Mouse (Mus musculus): ENCODE data around the gene Pfpl. TPM values are rescaled to one million over a fixed set of nuclear protein-coding genes. Genes with fewer than 3 reads are reported as not detected.

Pfpl gene
- polyA plus RNA-seq, 1 experiment from 2014 or later: not detected

DNA sequence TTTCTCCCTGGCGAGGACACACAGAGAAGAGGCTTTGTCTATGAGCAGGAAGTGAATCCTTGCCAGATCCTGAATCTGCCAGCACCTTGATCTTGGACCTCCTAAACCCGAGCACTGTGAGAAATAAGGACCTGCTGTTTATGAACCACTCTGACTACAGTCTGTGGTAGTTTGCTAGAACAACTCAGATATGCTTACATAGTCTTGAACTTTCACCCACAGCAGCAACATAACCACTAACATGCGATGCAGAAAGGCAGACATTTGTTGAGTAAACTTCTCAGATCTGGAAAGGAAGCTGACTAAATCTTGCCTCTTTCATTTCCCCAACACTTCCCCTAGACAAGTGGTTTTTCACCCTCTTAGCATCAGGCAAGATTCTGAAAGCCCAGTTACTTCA is 44.2 kb downstream of the Pfpl start:
- Histone ChIP-seq H3K4me1 (ENCODE audit: control insufficient read depth, insufficient read depth, low read length) (peaks cover 2% of the 10 kb centered on the region; the same call in 1 of the 2 replicates), H3K4me2 (ENCODE audit: low read length) (no peak overlapping the region), H3K36me3 (ENCODE audit: control insufficient read depth, insufficient read depth, low read length) (peaks cover 60% of the 10 kb centered on the region), H3K9ac (ENCODE audit: low read length) (no peak overlapping the region), H3K4me3 (ENCODE audit: low read depth, low read length) (no peak overlapping the region), H3K27me3 (replicated peaks; ENCODE audit: control insufficient read depth, insufficient read depth, low read length) (no peaks in the 10 kb centered on the region), H3K27ac (ENCODE audit: low read depth, low read length) (no peak overlapping the region), H3K9me3 (replicated peaks; ENCODE audit: control insufficient read depth, low read length) (no peaks in the 10 kb centered on the region)
- DNase-seq (ENCODE audit: low spot score) (no peak), ATAC-seq (no peak)
- WGBS: 78% methylated on average over 3 of the region's 3 CpGs

GRCm38 (mm10) chr19:12472381-12472976 is 44.8 kb downstream of the Pfpl start:
- Histone ChIP-seq H3K4me1 (ENCODE audit: control insufficient read depth, insufficient read depth, low read length) (peaks cover 2% of the 10 kb centered on the region; the same call in 1 of the 2 replicates), H3K4me3 (ENCODE audit: low read depth, low read length) (no peak overlapping the region), H3K27me3 (replicated peaks; ENCODE audit: control insufficient read depth, insufficient read depth, low read length) (no peaks in the 10 kb centered on the region), H3K36me3 (ENCODE audit: control insufficient read depth, insufficient read depth, low read length) (peaks cover 66% of the 10 kb centered on the region), H3K9me3 (replicated peaks; ENCODE audit: control insufficient read depth, low read length) (no peaks in the 10 kb centered on the region), H3K27ac (ENCODE audit: low read depth, low read length) (no peak overlapping the region), H3K4me2 (ENCODE audit: low read length) (no peak overlapping the region), H3K9ac (ENCODE audit: low read length) (no peak overlapping the region)
- WGBS: 86% methylated on average over 5 of the region's 5 CpGs
- DNase-seq (ENCODE audit: low spot score): no peak
- no peak for ATAC-seq

DNA sequence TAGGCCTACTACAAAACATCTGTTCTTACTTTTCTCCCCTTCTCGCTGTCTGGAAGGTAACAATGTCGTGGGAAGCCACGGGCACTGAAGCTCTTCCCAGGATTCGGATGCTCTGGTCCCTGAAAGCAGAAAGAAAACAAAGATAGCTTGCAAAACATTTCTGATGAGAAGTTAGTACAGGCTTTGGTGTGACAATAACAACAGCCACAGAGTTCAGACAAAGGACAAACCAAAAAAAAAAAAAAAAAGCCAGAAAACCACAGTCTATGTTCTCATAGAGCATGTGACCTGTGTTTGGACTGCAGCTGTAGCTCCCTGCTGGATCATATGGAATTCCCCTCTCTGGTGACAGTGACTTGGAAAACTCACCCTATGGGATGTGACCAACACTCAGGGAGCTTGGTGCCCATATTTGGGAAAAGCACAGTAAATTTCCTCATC is 45.5 kb downstream of the Pfpl start:
- ATAC-seq: no peak

DNA sequence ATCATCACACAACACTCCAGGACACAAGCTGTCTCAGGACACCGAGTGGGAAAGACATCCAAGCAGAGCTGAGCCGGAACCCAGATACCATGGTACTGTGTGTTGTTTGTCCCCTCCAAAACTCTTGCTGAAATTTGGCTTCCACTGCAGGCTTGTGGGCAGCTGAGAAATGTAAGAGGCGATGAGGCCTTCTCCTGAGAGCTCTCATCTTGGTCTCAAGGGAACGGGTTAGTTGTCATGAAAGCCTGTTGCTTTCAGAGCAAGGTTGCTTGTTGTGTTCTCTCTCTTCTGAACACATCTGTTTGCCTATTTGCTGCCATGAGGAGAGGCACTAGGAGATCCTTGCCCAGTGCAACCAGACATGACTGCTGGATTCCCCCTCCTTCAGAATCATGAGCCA is 46.2 kb downstream of the Pfpl start:
- H3K4me2 ChIP-seq (ENCODE audit: low read length): no peak overlapping the region
- no peak overlapping the region for H3K9ac ChIP-seq (ENCODE audit: low read length)
- H3K36me3 ChIP-seq (ENCODE audit: control insufficient read depth, insufficient read depth, low read length): peaks cover 66% of the 10 kb centered on the region
- DNase-seq (ENCODE audit: low spot score): no peak
- H3K4me3 ChIP-seq (ENCODE audit: low read depth, low read length): no peak overlapping the region
- WGBS: 91% methylated on average over 4 of the region's 4 CpGs
- no peaks in the 10 kb centered on the region for H3K9me3 ChIP-seq (replicated peaks; ENCODE audit: control insufficient read depth, low read length)
- no peak for ATAC-seq
- peaks cover 2% of the 10 kb centered on the region; the same call in 1 of the 2 replicates for H3K4me1 ChIP-seq (ENCODE audit: control insufficient read depth, insufficient read depth, low read length)
- H3K27ac ChIP-seq (ENCODE audit: low read depth, low read length): no peak overlapping the region
- no peaks in the 10 kb centered on the region for H3K27me3 ChIP-seq (replicated peaks; ENCODE audit: control insufficient read depth, insufficient read depth, low read length)

More for the DNA sequence above, 45.5 kb downstream of the Pfpl start:
- Histone ChIP-seq H3K4me2 (ENCODE audit: low read length) (no peak overlapping the region), H3K4me1 (ENCODE audit: control insufficient read depth, insufficient read depth, low read length) (peaks cover 2% of the 10 kb centered on the region; the same call in 1 of the 2 replicates), H3K9me3 (replicated peaks; ENCODE audit: control insufficient read depth, low read length) (no peaks in the 10 kb centered on the region), H3K27ac (ENCODE audit: low read depth, low read length) (no peak overlapping the region), H3K4me3 (ENCODE audit: low read depth, low read length) (no peak overlapping the region), H3K9ac (ENCODE audit: low read length) (no peak overlapping the region), H3K36me3 (ENCODE audit: control insufficient read depth, insufficient read depth, low read length) (peaks cover 68% of the 10 kb centered on the region), H3K27me3 (replicated peaks; ENCODE audit: control insufficient read depth, insufficient read depth, low read length) (no peaks in the 10 kb centered on the region)
- DNase-seq (ENCODE audit: low spot score): no peak
- 89% methylated on average over 4 of the region's 4 CpGs for WGBS

- DNase-seq (ENCODE audit: low spot score) (peak; percentile 92), ATAC-seq (peak; percentile 96)
- Histone ChIP-seq H3K4me1 (ENCODE audit: control insufficient read depth, insufficient read depth, low read length) (peaks cover 2% of the 10 kb centered on the region; the same call in 1 of the 2 replicates), H3K9ac (ENCODE audit: low read length) (0 out of 2 replicates have a peak overlapping the region, but pooled peaks have one; percentile 13), H3K4me2 (ENCODE audit: low read length) (no peak overlapping the region), H3K4me3 (ENCODE audit: low read depth, low read length) (no peak overlapping the region), H3K27me3 (replicated peaks; ENCODE audit: control insufficient read depth, insufficient read depth, low read length) (no peaks in the 10 kb centered on the region), H3K9me3 (replicated peaks; ENCODE audit: control insufficient read depth, low read length) (no peaks in the 10 kb centered on the region), H3K36me3 (ENCODE audit: control insufficient read depth, insufficient read depth, low read length) (peaks cover 68% of the 10 kb centered on the region), H3K27ac (ENCODE audit: low read depth, low read length) (peak overlapping the region; percentile 52; the same call in 1 of the 2 replicates)
- WGBS: 55% methylated on average over 15 of the region's 15 CpGs
These were observed 47.9 kb downstream of the Pfpl start for GRCm38 (mm10) chr19:12475380-12476250.

- DNase-seq (ENCODE audit: low spot score) (no peak), ATAC-seq (no peak)
- no peak overlapping the region for H3K4me2 ChIP-seq (ENCODE audit: low read length)
- no peak overlapping the region for H3K4me3 ChIP-seq (ENCODE audit: low read depth, low read length)
- H3K27me3 ChIP-seq (replicated peaks; ENCODE audit: control insufficient read depth, insufficient read depth, low read length): no peaks in the 10 kb centered on the region
- H3K27ac ChIP-seq (ENCODE audit: low read depth, low read length): no peak overlapping the region
- 67% methylated on average over 5 of the region's 5 CpGs for WGBS
- H3K9me3 ChIP-seq (replicated peaks; ENCODE audit: control insufficient read depth, low read length): no peaks in the 10 kb centered on the region
- peaks cover 2% of the 10 kb centered on the region; the same call in 1 of the 2 replicates for H3K4me1 ChIP-seq (ENCODE audit: control insufficient read depth, insufficient read depth, low read length)
- no peak overlapping the region for H3K9ac ChIP-seq (ENCODE audit: low read length)
- H3K36me3 ChIP-seq (ENCODE audit: control insufficient read depth, insufficient read depth, low read length): peaks cover 69% of the 10 kb centered on the region
These were observed 49.1 kb downstream of the Pfpl start for GRCm38 (mm10) chr19:12476721-12477270.

- WGBS: 89% methylated on average over 6 of the region's 6 CpGs
- no peak overlapping the region for H3K27ac ChIP-seq (ENCODE audit: low read depth, low read length)
- H3K9ac ChIP-seq (ENCODE audit: low read length): no peak overlapping the region
- ATAC-seq (no peak), DNase-seq (ENCODE audit: low spot score) (no peak)
- peaks cover 67% of the 10 kb centered on the region for H3K36me3 ChIP-seq (ENCODE audit: control insufficient read depth, insufficient read depth, low read length)
- H3K4me3 ChIP-seq (ENCODE audit: low read depth, low read length): no peak overlapping the region
- H3K4me1 ChIP-seq (ENCODE audit: control insufficient read depth, insufficient read depth, low read length): peaks cover 2% of the 10 kb centered on the region; the same call in 1 of the 2 replicates
- no peak overlapping the region for H3K4me2 ChIP-seq (ENCODE audit: low read length)
- H3K9me3 ChIP-seq (replicated peaks; ENCODE audit: control insufficient read depth, low read length): no peaks in the 10 kb centered on the region
- no peaks in the 10 kb centered on the region for H3K27me3 ChIP-seq (replicated peaks; ENCODE audit: control insufficient read depth, insufficient read depth, low read length)
These were observed 50.7 kb downstream of the Pfpl start for GRCm38 (mm10) chr19:12478369-12478768.
